Mouse (Mus musculus) spleen, postnatal 10 days (tissue): ENCODE measurements around the gene Scgb2b7.
"Not testable (repeated sequence)": the region's sequence is repeated elsewhere in the genome, so short reads cannot be mapped to it uniquely, and the experiment has no call there.

Source experiments
- DNase-seq, 2 experiments: peaks; one replicate each; pipeline ENCODE4 v3.0.0; 2021 to 2022; ENCODE audit warnings: low spot score in 2 of 2

Gene Scgb2b7

GRCm38 (mm10) chr7:31705657-31706056, at the start of gene Scgb2b7:
Scgb2b7 (minus strand) TSS chr7:31705757.
- not testable (repeated sequence) for DNase-seq

- DNase-seq = not testable (repeated sequence)
These were observed 6.8 kb upstream of the Scgb2b7 start, which contains the start of gene Scgb1b7 for GRCm38 (mm10) chr7:31712365-31712764. Scgb1b7 (plus strand) TSS chr7:31712665.
